Mouse (Mus musculus): Measurements from ENCODE around the gene Olfr354.

Olfr354 gene

GRCm38 (mm10) chr2:36905380-36905779 lies at the start of gene Olfr354:
TSS of gene Olfr354 (plus strand) at chr2:36905680.
- no peak for DNase-seq

GRCm38 (mm10) chr2:36862560-36862959 lies 42.9 kb upstream of the Olfr354 start, which contains the start of gene Olfr351:
TSS of gene Olfr351 (minus strand) at chr2:36862660.
- no peak for DNase-seq

GRCm38 (mm10) chr2:36868160-36868559 lies 37.3 kb upstream of the Olfr354 start, which contains the start of gene Olfr352:
TSS of gene Olfr352 (plus strand) at chr2:36868460.
- no peak for DNase-seq

GRCm38 (mm10) chr2:36892836-36893235 lies 12.6 kb upstream of the Olfr354 start, which contains the start of gene Olfr353:
TSS of gene Olfr353 (minus strand) at chr2:36892936.
- no peak for DNase-seq

GRCm38 (mm10) chr2:36897114-36897513 lies 8.4 kb upstream of the Olfr354 start:
- DNase-seq, result no peak

GRCm38 (mm10) chr2:36928797-36929196 lies 23.3 kb downstream of the Olfr354 start, which contains the start of gene Olfr355:
TSS of gene Olfr355 (minus strand) at chr2:36928897.
- DNase-seq, result no peak

- DNase-seq, result no peak
Observed at GRCm38 (mm10) chr2:36936821-36937220, 31.3 kb downstream of the Olfr354 start, which contains the start of gene Olfr356. TSS of gene Olfr356 (plus strand) at chr2:36937121.

Data from cerebellum, adult 8-10 months (tissue).